Mouse (Mus musculus) myocyte (in vitro differentiated cells): ENCODE measurements around the gene Zdhhc1.

ENCODE experiments used
- POLR2A ChIP-seq: IDR thresholded peaks from one replicate; pipeline ENCODE4 v1.6.1; 2011; ENCODE audit warnings: low read depth, mild to moderate bottlenecking, control low read depth, moderate library complexity; ENCODE audit not compliant: insufficient read length
- POLR2AphosphoS2 ChIP-seq: IDR thresholded peaks from one replicate; pipeline ENCODE4 v1.6.1; 2011; ENCODE audit warnings: low read depth, control low read depth; ENCODE audit not compliant: insufficient read length
- TCF3 ChIP-seq: IDR thresholded peaks from one replicate; pipeline ENCODE4 v1.6.1; 2011; ENCODE audit warnings: low read depth, control low read depth; ENCODE audit not compliant: insufficient read length
- USF1 ChIP-seq: IDR thresholded peaks from one replicate; pipeline ENCODE4 v1.6.1; 2011; ENCODE audit warnings: low read depth, mild to moderate bottlenecking, control low read depth, moderate library complexity

GRCm38 (mm10) chr8:105488082-105488481 is 8.6 kb downstream of the Zdhhc1 start:
- no peak for TF ChIP-seq POLR2AphosphoS2
- no peak for TF ChIP-seq USF1
- no peak for TF ChIP-seq POLR2A
- TF ChIP-seq TCF3, result no peak
